Mouse (Mus musculus) liver, embryonic 14.5 days (tissue): Measurements from ENCODE around the gene Tstd1. TPM values are rescaled to one million over a fixed set of nuclear protein-coding genes. Genes with fewer than 3 reads are reported as not detected.

Experiments
- ATAC-seq: fragments of 200-750 bp; cut with Nextera tagmentation; 2 replicates; pipeline ENCODE4 v1.8.0; 2017; ENCODE audit warnings: moderate number of reproducible peaks, mild to moderate bottlenecking, moderate library complexity; ENCODE audit not compliant: insufficient read depth
- DNase-seq, 3 experiments: peaks; one replicate each; pipeline ENCODE4 v3.0.0-alpha.2; 2012 to 2013; ENCODE audit warnings: low read depth in 3 of 3, low spot score in 3 of 3
- H3K27ac ChIP-seq: fragments of 300-500 bp; sonication (generic); 2 replicates; pipeline ENCODE4 v1.5.1; 2014; ENCODE audit warnings: moderate library complexity, mild to moderate bottlenecking, control low read depth, inconsistent platforms
- H3K27me3 ChIP-seq: fragments of 300-500 bp; sonication (generic); 2 replicates; pipeline ENCODE4 v1.6.1; 2014; ENCODE audit warnings: mild to moderate bottlenecking, low read length, moderate library complexity; ENCODE audit not compliant: control insufficient read depth, insufficient read depth
- H3K36me3 ChIP-seq: fragments of 300-500 bp; sonication (generic); replicated peaks from 2 replicates; pipeline ENCODE4 v1.6.1; 2014; ENCODE audit warnings: low read depth; ENCODE audit not compliant: control insufficient read depth, insufficient read depth
- H3K4me1 ChIP-seq, 2 experiments: fragments of 200-500 bp in 1 of 2; fragments of 300-500 bp in 1 of 2; sonication (generic) in 1 of 2; replicated peaks; 2 replicates each; pipeline ENCODE4 v1.6.1; 2012 to 2014; ENCODE audit warnings: antibody characterized with exemption in 1 of 2, inconsistent platforms in 1 of 2, low read length in 1 of 2; ENCODE audit not compliant: control insufficient read depth in 2 of 2, insufficient read depth in 2 of 2
- H3K4me2 ChIP-seq: fragments of 300-500 bp; sonication (generic); 2 replicates; pipeline ENCODE4 v1.6.1; 2014; ENCODE audit warnings: low read depth, mild to moderate bottlenecking, control low read depth, moderate library complexity
- H3K4me3 ChIP-seq, 2 experiments: fragments of 200-500 bp in 1 of 2; fragments of 300-500 bp in 1 of 2; sonication (generic) in 1 of 2; 2 replicates each; pipeline ENCODE4 v1.5.1; 2012 to 2014; ENCODE audit warnings: low read depth in 2 of 2, low read length in 2 of 2, mild to moderate bottlenecking in 2 of 2, control low read depth in 1 of 2, inconsistent platforms in 1 of 2, moderate library complexity in 1 of 2; ENCODE audit not compliant: insufficient read depth in 1 of 2
- H3K9ac ChIP-seq: fragments of 300-500 bp; sonication (generic); replicated peaks from 2 replicates; pipeline ENCODE4 v1.6.1; 2014; ENCODE audit warnings: mild to moderate bottlenecking, control low read depth, moderate library complexity
- H3K9me3 ChIP-seq: fragments of 300-500 bp; sonication (generic); 2 replicates; pipeline ENCODE4 v1.6.1; 2016; ENCODE audit warnings: low read length, mixed read lengths; ENCODE audit not compliant: control insufficient read depth
- CTCF ChIP-seq: IDR thresholded peaks from 2 replicates; pipeline ENCODE4 v1.5.1; 2016; ENCODE audit warnings: antibody characterized with exemption, low read depth, control low read depth
- EP300 ChIP-seq: IDR thresholded peaks from 2 replicates; pipeline ENCODE4 v1.6.1; 2016; ENCODE audit warnings: antibody characterized with exemption, low read depth
- WGBS: fragments of 180-500 bp; shearing (Covaris S2); extraction: QIAGEN DNeasy Blood & Tissue Kit; methylation state at CpG from one replicate; pipeline ENCODE4 v1.1.7; 2014; ENCODE audit not compliant: insufficient replicate concordance; 5-methylcytosine and 5-hydroxymethylcytosine counted together
- polyA plus RNA-seq, 2 experiments: library from polyadenylated mRNA; depleted of rRNA in 1 of 2; stranded (reverse) in 1 of 2; unstranded in 1 of 2; fragments of >200 nt; fragmentation: Nextera tagmentation in 1 of 2; extraction: Ambion mirVana in 1 of 2; gene quantifications; 2 replicates each; pipeline versions ENCODE4 v1.2.1 to v1.2.3; 2012 to 2014

The Tstd1 gene
- polyA plus RNA-seq, 2 experiments, result 0.19 to 0.90 TPM

DNA sequence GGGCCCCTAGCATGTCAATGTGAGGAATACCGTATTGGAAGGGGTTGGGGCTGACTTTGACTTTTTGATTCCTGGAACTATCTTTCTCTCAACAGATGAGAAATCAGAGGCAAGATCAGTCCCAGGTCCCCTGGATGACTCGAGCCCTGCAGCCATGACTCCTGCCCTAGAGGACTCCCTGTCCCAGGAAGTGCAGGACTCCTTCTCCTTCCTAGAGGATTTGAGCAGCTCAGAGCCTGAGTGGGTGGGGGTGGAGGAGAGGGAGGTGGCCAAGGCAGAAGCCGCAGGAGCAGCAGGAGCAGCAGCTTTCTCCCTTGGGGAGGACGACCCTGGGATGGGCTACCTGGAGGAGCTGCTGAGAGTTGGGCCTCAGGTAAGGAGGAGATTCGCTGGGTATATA is 11.4 kb upstream of the Tstd1 start:
- H3K27me3 ChIP-seq, result no peaks in the 10 kb centered on the region
- WGBS, result 60% methylated on average over 5 of the region's 5 CpGs
- TF ChIP-seq CTCF (no peak), EP300 (no peak)
- no peak overlapping the region for H3K9ac ChIP-seq
- no peak overlapping the region for H3K27ac ChIP-seq
- H3K4me3 ChIP-seq, result no peak overlapping the region
- no peak for DNase-seq
- H3K4me1 ChIP-seq, result no peaks in the 10 kb centered on the region; a peak in 1 of 4 replicates
- H3K4me2 ChIP-seq, result no peak overlapping the region
- no peaks in the 10 kb centered on the region for H3K36me3 ChIP-seq
- no peaks in the 10 kb centered on the region for H3K9me3 ChIP-seq
- ATAC-seq, result no peak

DNA sequence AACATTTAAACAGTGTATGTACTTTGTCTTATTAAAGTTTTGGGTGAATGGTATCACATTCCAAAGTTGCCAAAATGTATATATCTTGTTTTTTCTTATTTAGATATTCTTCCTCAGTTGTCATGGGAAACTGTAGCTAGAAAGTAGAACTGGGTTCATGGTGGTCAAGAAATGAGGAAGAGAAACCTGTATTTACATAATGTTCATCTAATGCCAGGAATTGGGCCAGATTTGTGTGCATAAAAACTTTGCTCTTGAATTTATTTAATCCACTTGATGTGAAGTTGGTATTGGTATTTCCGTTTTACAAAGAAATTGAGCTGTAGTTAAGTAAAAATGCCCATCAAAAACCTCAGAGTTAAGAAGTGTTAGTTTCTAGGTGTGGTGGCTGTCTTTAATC is 8.4 kb upstream of the Tstd1 start:
- 83% methylated on average over 1 of the region's 1 CpGs for WGBS
- H3K36me3 ChIP-seq, result no peaks in the 10 kb centered on the region
- ATAC-seq, result no peak

DNA sequence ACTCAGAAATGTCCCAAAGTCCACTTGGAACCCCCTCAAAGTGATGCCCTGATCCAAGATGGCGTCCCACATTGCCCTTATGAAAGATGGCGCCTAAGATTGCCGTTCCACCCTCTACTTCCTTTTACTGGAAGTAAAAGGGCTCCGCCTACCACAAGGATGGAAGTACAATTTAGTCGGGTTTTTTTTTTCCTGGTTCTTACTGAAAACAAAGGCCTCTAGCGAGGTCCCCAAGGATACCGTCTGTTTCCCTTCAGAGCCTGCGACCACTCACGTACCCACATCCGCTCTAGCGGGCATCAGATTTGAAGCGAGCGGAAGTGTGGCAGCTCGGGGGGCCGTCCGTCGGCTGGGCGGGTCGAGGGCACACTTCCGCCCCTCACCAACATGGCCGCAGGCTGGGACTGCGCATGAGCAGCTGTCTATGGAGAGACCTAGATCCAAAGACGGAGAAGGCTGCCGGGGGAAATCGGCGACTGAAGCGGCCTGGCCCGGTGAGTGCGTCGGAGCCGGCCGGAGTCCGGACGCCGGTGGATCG is 7.7 kb upstream of the Tstd1 start, which contains the start of gene Usf1:
Gene Usf1 (plus strand): TSS at position 367 of the 538 bp plus-strand sequence.
- Histone ChIP-seq H3K27me3 (no peaks in the 10 kb centered on the region), H3K36me3 (no peaks in the 10 kb centered on the region; the same call in 1 of the 2 replicates), H3K9me3 (no peaks in the 10 kb centered on the region), H3K27ac (peak within 1 kb of the TSS; percentile 36), H3K9ac (peak within 1 kb of the TSS; percentile 89), H3K4me1 (peaks cover 10 to 22% of the 10 kb centered on the region in 2 experiments), H3K4me3 (peak within 1 kb of the TSS; percentile 89 to 97), H3K4me2 (peak within 1 kb of the TSS; percentile 82)
- WGBS, result under 1% methylated on average over 36 of the region's 36 CpGs
- peak; percentile 94 for ATAC-seq
- peak; percentile 83 to 89 (median 85) for DNase-seq
- TF ChIP-seq CTCF (0 out of 2 replicates have a peak, but pooled peaks have one; percentile 5), EP300 (no peak)

More for the DNA sequence above, 8.4 kb upstream of the Tstd1 start:
- peak in 1 of 3 experiments; percentile 10 for DNase-seq
- TF ChIP-seq CTCF (no peak), EP300 (no peak)
- H3K4me1 ChIP-seq, result peaks cover 10 to 22% of the 10 kb centered on the region in 2 experiments
- no peak overlapping the region for H3K27ac ChIP-seq
- H3K9ac ChIP-seq, result no peak overlapping the region
- H3K4me3 ChIP-seq, result no peak overlapping the region
- no peak overlapping the region for H3K4me2 ChIP-seq
- H3K9me3 ChIP-seq, result no peaks in the 10 kb centered on the region
- no peaks in the 10 kb centered on the region for H3K27me3 ChIP-seq

DNA sequence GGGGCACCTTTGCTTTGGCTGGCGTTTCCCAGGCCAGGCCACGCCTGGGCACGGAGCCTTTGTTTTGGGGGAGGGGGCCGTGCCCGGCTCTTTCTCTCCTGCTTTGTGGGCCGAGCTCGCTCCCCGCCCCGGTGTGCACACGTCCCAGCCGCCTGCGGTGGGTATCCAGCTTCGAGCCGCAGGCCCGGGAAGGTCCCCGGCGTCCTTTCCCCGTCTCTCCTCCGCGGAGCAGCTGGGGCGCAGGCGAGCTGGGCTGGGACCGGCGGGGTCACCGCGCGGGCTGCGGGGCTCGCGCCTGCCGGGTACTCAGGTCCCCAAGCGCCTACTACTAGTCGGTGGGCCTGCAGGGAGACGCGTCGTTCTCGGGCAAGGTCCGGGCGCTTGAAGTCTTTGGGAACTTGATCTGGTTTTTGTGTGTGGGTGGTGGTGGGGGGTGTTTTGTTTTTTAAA is 7.2 kb upstream of the Tstd1 start:
- H3K4me1 ChIP-seq, result peaks cover 10 to 22% of the 10 kb centered on the region in 2 experiments
- H3K9me3 ChIP-seq, result no peaks in the 10 kb centered on the region
- H3K27me3 ChIP-seq, result no peaks in the 10 kb centered on the region
- peak overlapping the region; percentile 82 for H3K4me2 ChIP-seq
- TF ChIP-seq CTCF (no peak), EP300 (no peak)
- under 1% methylated on average over 36 of the region's 39 CpGs for WGBS
- peak overlapping the region; percentile 2 for H3K27ac ChIP-seq
- H3K9ac ChIP-seq, result peak overlapping the region; percentile 89
- peak; percentile 74 for ATAC-seq
- no peaks in the 10 kb centered on the region; the same call in 1 of the 2 replicates for H3K36me3 ChIP-seq
- DNase-seq, result no peak
- peak overlapping the region; percentile 89 to 97 for H3K4me3 ChIP-seq

DNA sequence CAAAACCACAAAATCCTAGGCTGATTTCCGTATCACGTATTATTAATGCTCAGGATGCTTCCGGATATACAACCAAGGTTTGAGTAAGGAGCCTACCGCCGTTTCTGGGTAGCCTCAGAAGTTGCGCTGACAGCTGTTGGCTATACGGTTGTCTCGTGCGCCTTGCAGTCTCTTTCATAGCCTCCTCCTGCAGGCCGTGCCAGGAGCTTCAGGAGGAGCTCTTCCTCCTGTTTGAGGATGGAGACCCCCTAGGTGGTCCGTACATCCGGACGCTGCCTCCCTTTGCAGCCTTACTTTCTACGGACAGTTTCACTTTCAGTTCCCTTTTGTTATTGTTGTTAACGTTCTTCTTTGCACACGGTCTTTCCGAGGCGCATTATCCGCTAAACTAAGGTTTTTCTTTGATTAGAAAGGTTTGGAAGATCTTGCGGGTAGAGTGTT is 6.7 kb upstream of the Tstd1 start:
- no peaks in the 10 kb centered on the region for H3K27me3 ChIP-seq
- ATAC-seq, result no peak

More for the DNA sequence above, 6.7 kb upstream of the Tstd1 start:
- no peaks in the 10 kb centered on the region; the same call in none of the 2 replicates for H3K36me3 ChIP-seq
- TF ChIP-seq EP300 (no peak), CTCF (peak; percentile 28)
- H3K4me1 ChIP-seq, result peaks cover 10 to 22% of the 10 kb centered on the region in 2 experiments
- H3K9ac ChIP-seq, result peak overlapping the region; percentile 89
- DNase-seq, result peak in 1 of 3 experiments; percentile 31
- H3K4me2 ChIP-seq, result peak overlapping the region; percentile 82
- H3K4me3 ChIP-seq, result peak overlapping the region; percentile 89 to 97
- H3K9me3 ChIP-seq, result no peaks in the 10 kb centered on the region
- under 1% methylated on average over 20 of the region's 20 CpGs for WGBS
- H3K27ac ChIP-seq, result no peak overlapping the region
